Mouse (Mus musculus): Measurements from ENCODE around the gene Dst.
"Not testable (repeated sequence)": the region's sequence is repeated elsewhere in the genome, so short reads cannot be mapped to it uniquely, and the experiment has no call there.

Dst gene

GRCm38 (mm10) chr1:34306741-34307140 is 398.7 kb downstream of the Dst start:
- no peak for DNase-seq

GRCm38 (mm10) chr1:34307191-34307590 is 399.2 kb downstream of the Dst start:
- no peak for DNase-seq

- not testable (repeated sequence) for DNase-seq
These were observed 400.8 kb downstream of the Dst start for GRCm38 (mm10) chr1:34308841-34309240.

GRCm38 (mm10) chr1:34309396-34309795 is 401.4 kb downstream of the Dst start:
- no peak for DNase-seq

- peak in 1 of 2 experiments; percentile 30 for DNase-seq
These were observed 402.7 kb downstream of the Dst start for GRCm38 (mm10) chr1:34310532-34311250.

- no peak for DNase-seq
These were observed 404.8 kb downstream of the Dst start for GRCm38 (mm10) chr1:34312806-34313205.

GRCm38 (mm10) chr1:34315381-34315780 is 407.4 kb downstream of the Dst start:
- no peak for DNase-seq

- no peak for DNase-seq
These were observed 416.2 kb downstream of the Dst start for GRCm38 (mm10) chr1:34324255-34324654.

GRCm38 (mm10) chr1:34328606-34329005 is 420.6 kb downstream of the Dst start:
- DNase-seq = no peak

GRCm38 (mm10) chr1:34331767-34332166 is 423.7 kb downstream of the Dst start:
- DNase-seq = no peak

All from cerebellum, postnatal 14 days (tissue).